Mouse (Mus musculus): ENCODE data around the gene Tbc1d12. TPM values are rescaled to one million over a fixed set of nuclear protein-coding genes. Genes with fewer than 3 reads are reported as not detected.

Gene Tbc1d12
- 13.4 TPM for polyA plus RNA-seq (2021)

- H3K27me3 ChIP-seq, result peaks cover 3% of the 10 kb centered on the region
- ChIA-PET POLR2A (interaction anchor here (0.5 to 1.4 kb wide), 3 partner anchors 10 to 216 kb away, joined by 3 to 5 read pairs (median 3); no protein-coding TSS in a partner anchor), CTCF (interaction anchor here (1.8 kb wide), 1 partner anchor 15 kb away, joined by 4 read pairs; no protein-coding TSS in a partner anchor)
- DNase-seq (ENCODE audit: low read depth, low spot score) (peak; percentile 60), ATAC-seq (peak; percentile 88)
- in situ Hi-C loops (cut with MboI; ENCODE audit: low pct_unique_long_range_greater_than_20kb), result no loop called here
- peak; percentile 21 for TF ChIP-seq CTCF (IDR thresholded peaks at IDR 0.05)
Observed at GRCm38 (mm10) chr19:38836438-38837170, at the start of gene Tbc1d12. Gene Tbc1d12, plus strand, starts transcription at chr19:38836579.

- in situ Hi-C loops (cut with MboI; ENCODE audit: low pct_unique_long_range_greater_than_20kb), result no loop called here
- ATAC-seq (no peak), DNase-seq (ENCODE audit: low read depth, low spot score) (no peak)
- TF ChIP-seq CTCF (IDR thresholded peaks at IDR 0.05), result no peak
- CTCF ChIA-PET, result no interaction called here
- no peaks in the 10 kb centered on the region for H3K27me3 ChIP-seq
- POLR2A ChIA-PET, result no interaction called here
Observed at GRCm38 (mm10) chr19:38787756-38788155, 48.6 kb upstream of the Tbc1d12 start.

GRCm38 (mm10) chr19:38793563-38794045, 42.8 kb upstream of the Tbc1d12 start:
- no peak for ATAC-seq
- TF ChIP-seq CTCF (IDR thresholded peaks at IDR 0.05), result no peak
- no peak for DNase-seq (ENCODE audit: low read depth, low spot score)
- in situ Hi-C loops (cut with MboI; ENCODE audit: low pct_unique_long_range_greater_than_20kb), result no loop called here
- H3K27me3 ChIP-seq, result no peaks in the 10 kb centered on the region
- POLR2A ChIA-PET, result interaction anchor here (0.6 kb wide), 1 partner anchor 58 kb away, joined by 4 read pairs; no protein-coding TSS in a partner anchor
- CTCF ChIA-PET, result no interaction called here

GRCm38 (mm10) chr19:38796546-38796945, 39.8 kb upstream of the Tbc1d12 start:
- CTCF ChIA-PET, result interaction anchor here (0.8 kb wide), 1 partner anchor 14 kb away, joined by 3 read pairs; no protein-coding TSS in a partner anchor
- no peak for DNase-seq (ENCODE audit: low read depth, low spot score)
- no peak for ATAC-seq
- H3K27me3 ChIP-seq, result no peaks in the 10 kb centered on the region
- TF ChIP-seq CTCF (IDR thresholded peaks at IDR 0.05), result no peak
- POLR2A ChIA-PET, result no interaction called here
- in situ Hi-C loops (cut with MboI; ENCODE audit: low pct_unique_long_range_greater_than_20kb), result no loop called here

- no peak for TF ChIP-seq CTCF (IDR thresholded peaks at IDR 0.05)
- in situ Hi-C loops (cut with MboI; ENCODE audit: low pct_unique_long_range_greater_than_20kb), result no loop called here
- ChIA-PET CTCF (no interaction called here), POLR2A (no interaction called here)
- ATAC-seq, result no peak
- no peaks in the 10 kb centered on the region for H3K27me3 ChIP-seq
- DNase-seq (ENCODE audit: low read depth, low spot score), result no peak
Observed at GRCm38 (mm10) chr19:38798291-38798690, 38.1 kb upstream of the Tbc1d12 start.

- H3K27me3 ChIP-seq, result no peaks in the 10 kb centered on the region
- in situ Hi-C loops (cut with MboI; ENCODE audit: low pct_unique_long_range_greater_than_20kb), result no loop called here
- TF ChIP-seq CTCF (IDR thresholded peaks at IDR 0.05), result no peak
- POLR2A ChIA-PET, result no interaction called here
- no peak for ATAC-seq
- no peak for DNase-seq (ENCODE audit: low read depth, low spot score)
- CTCF ChIA-PET, result no interaction called here
Observed at GRCm38 (mm10) chr19:38798801-38799200, 37.6 kb upstream of the Tbc1d12 start.

- no peak for TF ChIP-seq CTCF (IDR thresholded peaks at IDR 0.05)
- in situ Hi-C loops (cut with MboI; ENCODE audit: low pct_unique_long_range_greater_than_20kb), result no loop called here
- H3K27me3 ChIP-seq, result peaks cover 15% of the 10 kb centered on the region
- DNase-seq (ENCODE audit: low read depth, low spot score), result no peak
- ATAC-seq, result no peak
- ChIA-PET POLR2A (no interaction called here), CTCF (no interaction called here)
Observed at GRCm38 (mm10) chr19:38818191-38818590, 18.2 kb upstream of the Tbc1d12 start.

GRCm38 (mm10) chr19:38818766-38819426, 17.5 kb upstream of the Tbc1d12 start, which contains the start of gene Noc3l:
Gene Noc3l, minus strand, starts transcription at chr19:38819237.
- ATAC-seq (peak; percentile 94), DNase-seq (ENCODE audit: low read depth, low spot score) (peak; percentile 31)
- peak; percentile 99 for TF ChIP-seq CTCF (IDR thresholded peaks at IDR 0.05)
- CTCF ChIA-PET, result no interaction called here
- POLR2A ChIA-PET, result no interaction called here
- in situ Hi-C loops (cut with MboI; ENCODE audit: low pct_unique_long_range_greater_than_20kb), result no loop called here
- H3K27me3 ChIP-seq, result peaks cover 22% of the 10 kb centered on the region

GRCm38 (mm10) chr19:38819427-38819802, 17.0 kb upstream of the Tbc1d12 start:
- in situ Hi-C loops (cut with MboI; ENCODE audit: low pct_unique_long_range_greater_than_20kb), result no loop called here
- ChIA-PET CTCF (no interaction called here), POLR2A (no interaction called here)
- ATAC-seq (peak; percentile 12), DNase-seq (ENCODE audit: low read depth, low spot score) (no peak)
- no peak for TF ChIP-seq CTCF (IDR thresholded peaks at IDR 0.05)
- peaks cover 27% of the 10 kb centered on the region for H3K27me3 ChIP-seq

- no peak for DNase-seq (ENCODE audit: low read depth, low spot score)
- no peak for TF ChIP-seq CTCF (IDR thresholded peaks at IDR 0.05)
- ATAC-seq, result no peak
- CTCF ChIA-PET, result interaction anchor here (1.2 to 1.5 kb wide), 2 partner anchors 12 to 16 kb away, joined by 4 read pairs; partner anchors contain the start of gene Tbc1d12
- POLR2A ChIA-PET, result no interaction called here
- peaks cover 36% of the 10 kb centered on the region for H3K27me3 ChIP-seq
- in situ Hi-C loops (cut with MboI; ENCODE audit: low pct_unique_long_range_greater_than_20kb), result no loop called here
Observed at GRCm38 (mm10) chr19:38820186-38820804, 16.1 kb upstream of the Tbc1d12 start.
